Mouse (Mus musculus) hindlimb bud, embryonic 11.5 days (tissue): Measurements from ENCODE around the gene Sipa1.

Source experiments
- DNase-seq: peaks from one replicate; pipeline ENCODE4 v3.0.0-alpha.2; 2012; ENCODE audit warnings: low read depth, low spot score; ENCODE audit errors: extremely low spot score

Sipa1 gene

GRCm38 (mm10) chr19:5646731-5647330 lies 16.7 kb downstream of the Sipa1 start:
- DNase-seq, result no peak

GRCm38 (mm10) chr19:5645280-5645679 lies 18.2 kb downstream of the Sipa1 start:
- no peak for DNase-seq

- no peak for DNase-seq
Measured at GRCm38 (mm10) chr19:5641641-5642040, 21.9 kb downstream of the Sipa1 start.

DNA sequence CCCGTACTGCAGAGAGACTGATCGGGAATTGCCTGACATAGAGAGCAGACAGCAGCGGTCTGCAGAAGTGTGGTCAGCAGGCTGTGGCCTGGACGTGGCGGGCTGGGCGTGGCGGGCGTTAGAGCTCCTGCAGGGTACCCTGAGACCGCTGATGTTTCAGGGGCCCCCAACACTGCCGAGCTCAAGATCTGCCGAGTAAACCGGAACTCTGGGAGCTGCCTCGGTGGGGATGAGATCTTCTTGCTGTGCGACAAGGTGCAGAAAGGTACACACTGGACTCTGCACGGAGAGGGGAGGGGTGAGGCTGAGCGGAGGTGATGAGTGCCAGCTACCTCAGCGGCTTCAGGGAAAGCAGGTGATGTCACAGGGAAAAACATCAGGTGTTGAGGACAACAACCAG lies 22.5 kb downstream of the Sipa1 start:
- DNase-seq, result no peak

DNA sequence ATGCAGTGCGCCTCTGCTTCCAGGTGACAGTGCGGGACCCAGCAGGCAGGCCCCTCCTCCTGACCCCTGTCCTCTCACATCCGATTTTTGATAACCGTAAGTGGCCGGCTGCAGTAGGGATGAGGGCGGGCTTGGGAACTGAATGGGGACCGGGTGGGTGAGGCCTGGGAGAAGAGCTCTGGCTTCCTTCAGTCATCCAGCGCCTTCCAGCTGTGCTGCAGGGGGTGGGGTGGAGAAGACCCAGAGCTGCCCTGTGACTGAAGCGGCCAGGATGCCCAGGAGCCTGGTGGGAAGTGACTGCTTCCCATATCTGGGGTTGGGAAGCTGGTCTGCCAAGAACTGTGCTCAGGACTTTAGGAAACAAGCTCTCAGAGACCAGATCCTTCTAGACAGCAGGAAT lies 23.2 kb downstream of the Sipa1 start:
- no peak for DNase-seq

DNA sequence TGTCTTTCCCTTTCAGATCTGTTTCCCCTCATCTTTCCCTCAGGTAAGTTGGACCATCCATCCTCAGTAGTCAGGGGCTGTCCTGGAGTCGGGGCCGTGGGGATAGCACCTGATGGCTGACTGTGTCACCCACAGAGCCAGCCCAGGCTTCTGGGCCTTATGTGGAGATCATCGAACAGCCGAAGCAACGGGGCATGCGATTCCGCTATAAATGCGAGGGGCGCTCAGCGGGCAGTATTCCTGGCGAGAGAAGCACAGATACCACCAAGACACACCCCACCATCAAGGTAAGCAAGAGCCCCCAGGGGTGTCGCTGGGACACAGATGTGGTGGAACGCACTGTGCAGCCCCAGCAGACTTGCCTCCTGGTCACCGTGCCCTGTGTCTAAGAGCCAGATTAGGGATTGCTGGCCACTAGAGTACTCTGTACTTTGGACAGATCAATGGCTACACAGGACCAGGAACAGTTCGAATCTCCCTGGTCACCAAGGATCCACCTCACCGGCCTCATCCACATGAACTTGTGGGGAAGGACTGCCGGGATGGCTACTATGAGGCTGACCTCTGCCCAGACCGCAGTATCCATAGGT lies 25.0 kb downstream of the Sipa1 start:
- DNase-seq, result no peak

- DNase-seq, result peak; percentile 31
Measured at GRCm38 (mm10) chr19:5637069-5638047, 26.1 kb downstream of the Sipa1 start, which contains the start of gene Rela. Gene Rela (plus strand): TSS chr19:5637483.

DNA sequence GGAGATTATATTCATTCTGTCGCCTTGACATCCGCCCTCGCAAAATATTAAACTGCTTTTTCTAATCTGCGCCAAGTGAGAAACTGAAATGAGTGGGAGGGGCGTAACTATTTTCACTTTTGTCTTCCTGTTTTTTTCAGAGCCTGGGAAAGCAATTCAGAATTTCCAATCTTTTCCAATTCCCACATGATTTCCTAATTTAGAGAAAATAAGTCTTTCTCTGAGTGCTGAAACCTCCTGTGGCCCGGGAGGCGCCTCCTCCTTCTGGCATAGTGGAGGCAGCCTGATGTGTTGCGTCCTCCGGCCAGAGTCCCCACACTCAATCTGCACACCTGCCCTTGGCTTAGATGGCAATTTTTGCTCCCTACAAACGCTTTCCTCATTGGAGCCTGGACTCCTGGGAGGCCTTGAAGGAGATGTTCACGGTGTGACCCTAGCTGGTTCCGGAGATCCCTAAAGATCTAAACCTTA lies 26.9 kb downstream of the Sipa1 start:
- no peak for DNase-seq

GRCm38 (mm10) chr19:5636036-5636570 lies 27.4 kb downstream of the Sipa1 start:
- DNase-seq, result no peak

DNA sequence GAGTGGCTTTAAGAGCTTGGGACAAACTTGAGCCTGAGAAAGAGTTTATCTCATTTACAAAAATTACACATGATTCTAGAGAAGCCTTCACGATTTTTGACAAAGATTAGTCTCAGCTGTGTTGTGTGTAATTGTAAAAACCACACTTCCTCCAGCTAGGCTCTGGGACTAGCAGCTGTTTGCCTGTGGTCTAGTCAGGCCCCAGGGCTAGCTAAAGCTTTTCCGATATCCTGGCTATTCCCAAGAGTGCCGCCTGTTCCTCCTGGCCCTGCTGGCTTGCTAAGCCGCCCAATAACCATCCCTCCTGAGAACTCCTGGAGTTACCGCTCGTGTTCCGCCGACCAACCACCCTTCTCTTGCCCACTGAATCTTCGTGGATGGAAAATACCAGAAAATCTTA lies 31.4 kb downstream of the Sipa1 start:
- no peak for DNase-seq

- DNase-seq, result no peak
Measured at GRCm38 (mm10) chr19:5629907-5630306, 33.6 kb downstream of the Sipa1 start.

GRCm38 (mm10) chr19:5625311-5625710 lies 38.2 kb downstream of the Sipa1 start:
- DNase-seq, result no peak

DNA sequence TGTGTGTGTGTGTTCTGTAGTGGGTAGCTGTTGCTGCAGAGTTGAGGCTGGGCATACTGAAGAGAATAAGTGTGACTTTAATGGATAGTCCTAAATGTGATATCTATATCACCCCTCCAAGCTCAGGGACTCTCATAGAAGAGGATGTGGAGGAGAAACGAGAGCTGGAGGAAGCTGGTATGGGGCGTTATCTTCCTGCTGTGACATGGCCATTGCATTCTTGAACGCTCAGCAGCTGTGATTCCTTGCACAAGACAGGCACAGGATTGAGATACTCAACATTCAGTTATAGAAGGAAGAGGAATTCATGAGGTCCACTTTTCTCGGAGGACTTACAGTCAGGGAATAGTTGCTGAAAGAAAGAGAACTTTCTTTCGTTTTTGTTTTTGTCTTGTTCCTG lies 41.6 kb downstream of the Sipa1 start:
- no peak for DNase-seq

DNA sequence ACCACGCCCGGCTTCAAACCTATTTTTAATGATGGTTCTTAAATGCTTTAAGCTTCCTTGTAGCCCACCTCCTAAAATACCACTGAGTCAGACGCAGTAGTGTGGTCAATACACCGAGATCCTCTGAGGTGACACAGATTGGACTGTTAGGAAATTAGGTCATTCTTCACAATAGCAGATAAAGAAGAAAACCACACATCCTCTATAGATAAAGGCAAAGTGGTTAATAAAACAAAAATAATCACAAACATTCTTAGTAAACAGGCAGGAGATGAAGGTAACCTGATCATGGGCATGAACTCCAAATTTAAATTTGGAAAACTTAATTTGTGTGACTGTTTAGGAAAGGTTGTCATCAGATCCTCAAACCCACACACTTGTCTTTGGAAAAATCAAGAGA lies 43.5 kb downstream of the Sipa1 start:
- DNase-seq, result no peak

GRCm38 (mm10) chr19:5614953-5615352 lies 48.6 kb downstream of the Sipa1 start:
- DNase-seq, result no peak

- DNase-seq, result no peak
Measured at GRCm38 (mm10) chr19:5612762-5613411, 50.6 kb downstream of the Sipa1 start.

DNA sequence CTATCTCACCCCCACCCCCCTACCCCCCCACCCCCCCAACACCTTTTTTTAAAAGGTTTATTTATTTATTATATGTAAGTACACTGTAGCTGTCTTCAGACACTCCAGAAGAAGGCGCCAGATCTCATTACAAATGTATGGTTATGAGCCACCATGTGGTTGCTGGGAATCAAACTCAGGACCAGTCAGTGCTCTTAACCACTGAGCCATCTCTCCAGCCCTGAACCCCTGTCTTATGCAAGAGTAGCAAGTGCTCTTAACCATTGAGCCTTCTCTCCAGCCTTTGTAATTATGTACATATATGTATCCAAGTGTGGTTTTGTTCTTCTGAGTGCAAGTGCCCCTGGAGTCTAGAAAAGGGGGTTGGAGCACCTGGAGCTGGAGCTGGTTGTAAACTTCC lies 51.5 kb downstream of the Sipa1 start:
- DNase-seq, result no peak

- peak; percentile 86 for DNase-seq
Measured at GRCm38 (mm10) chr19:5609547-5610404, 53.7 kb downstream of the Sipa1 start, which contains the start of gene Kat5. Gene Kat5 (minus strand): TSS chr19:5610237.

DNA sequence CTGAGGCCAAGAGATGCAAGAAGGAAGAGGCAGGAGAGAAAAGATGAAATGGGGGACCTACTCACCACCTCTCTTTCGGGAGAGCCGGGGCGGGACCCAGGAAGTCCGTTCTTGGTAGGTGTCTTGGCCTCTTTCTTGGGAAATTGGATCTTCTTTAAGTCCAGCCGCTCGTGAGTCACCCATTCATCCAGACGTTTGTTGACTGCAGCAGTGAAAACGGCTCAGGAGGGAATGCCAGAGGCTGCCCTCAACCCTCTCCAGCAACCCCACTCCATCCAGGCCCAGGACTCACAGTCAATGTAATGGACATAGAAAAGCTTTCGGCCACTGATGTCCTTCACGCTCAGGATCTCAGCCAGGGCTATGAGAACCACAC lies 54.3 kb downstream of the Sipa1 start:
- DNase-seq, result no peak

- no peak for DNase-seq
Measured at GRCm38 (mm10) chr19:5608707-5609106, 54.8 kb downstream of the Sipa1 start.
